Mouse (Mus musculus) C2C12 (cell line): ENCODE measurements around the gene Ppp1r7. TPM values are rescaled to one million over a fixed set of nuclear protein-coding genes. Genes with fewer than 3 reads are reported as not detected.

Source experiments
- H3K27me3 ChIP-seq: one replicate; pipeline ENCODE4 v1.6.1; 2011; ENCODE audit not compliant: control insufficient read depth, insufficient read depth, insufficient read length
- H3K36me3 ChIP-seq: one replicate; pipeline ENCODE4 v1.6.1; 2011; ENCODE audit not compliant: control insufficient read depth, insufficient read depth
- H3K4me3 ChIP-seq: one replicate; pipeline ENCODE4 v1.5.1; 2011; ENCODE audit warnings: mild to moderate bottlenecking, control low read depth; ENCODE audit not compliant: poor library complexity, insufficient read depth, severe bottlenecking
- H3K79me2 ChIP-seq: one replicate; pipeline ENCODE4 v1.6.1; 2011; ENCODE audit not compliant: control insufficient read depth, insufficient read depth
- H3K79me3 ChIP-seq: one replicate; pipeline ENCODE4 v1.6.1; 2011; ENCODE audit warnings: low read depth, control low read depth
- H3ac ChIP-seq: one replicate; pipeline ENCODE3; 2011; ENCODE audit warnings: low read depth; ENCODE audit not compliant: control insufficient read depth, insufficient read length
- CEBPB ChIP-seq: IDR thresholded peaks from one replicate; pipeline ENCODE4 v1.6.1; 2011; ENCODE audit warnings: low read depth, mild to moderate bottlenecking, control low read depth, moderate library complexity
- CTCF ChIP-seq: IDR thresholded peaks from one replicate; pipeline ENCODE4 v1.5.1; 2011; ENCODE audit not compliant: control insufficient read depth, insufficient read depth, insufficient read length
- FOSL1 ChIP-seq: IDR thresholded peaks from one replicate; pipeline ENCODE4 v1.8.0; 2011; ENCODE audit warnings: mild to moderate bottlenecking, low read length; ENCODE audit not compliant: poor library complexity, insufficient read depth, severe bottlenecking
- MAX ChIP-seq: IDR thresholded peaks from one replicate; pipeline ENCODE4 v1.6.1; 2011; ENCODE audit warnings: mild to moderate bottlenecking, control low read depth
- MYOD1 ChIP-seq: IDR thresholded peaks from one replicate; pipeline ENCODE4 v1.6.1; 2011; ENCODE audit warnings: low read depth; ENCODE audit not compliant: control insufficient read depth, insufficient read length
- MYOG ChIP-seq: IDR thresholded peaks from one replicate; pipeline ENCODE4 v1.6.1; 2011; ENCODE audit not compliant: control insufficient read depth, insufficient read length; ENCODE audit errors: extremely low read depth
- USF1 ChIP-seq: IDR thresholded peaks from one replicate; pipeline ENCODE4 v1.6.1; 2011; ENCODE audit warnings: low read depth, mild to moderate bottlenecking, control low read depth, moderate library complexity
- polyA plus RNA-seq: library from polyadenylated mRNA; unstranded; fragments of >200 nt; fragmentation: generic; extraction: Trizol; gene quantifications from one replicate; pipeline ENCODE4 v1.2.1, GENCODE M21; 2012; ENCODE audit warnings: missing spikeins

The Ppp1r7 gene
- polyA plus RNA-seq, 1 experiment: 16.8 TPM

GRCm38 (mm10) chr1:93362661-93363060 lies 20.0 kb downstream of the Ppp1r7 start:
- TF ChIP-seq MYOD1: no peak
- no peak for TF ChIP-seq CEBPB
- TF ChIP-seq MYOG: no peak
- no peak for TF ChIP-seq MAX
- TF ChIP-seq CTCF: no peak
- no peaks in the 10 kb centered on the region for H3K27me3 ChIP-seq
- no peak overlapping the region for H3K4me3 ChIP-seq
- peaks cover 66% of the 10 kb centered on the region for H3K36me3 ChIP-seq
- H3K79me3 ChIP-seq: no peaks in the 10 kb centered on the region
- no peak overlapping the region for H3ac ChIP-seq
- H3K79me2 ChIP-seq: no peaks in the 10 kb centered on the region

- no peak for TF ChIP-seq FOSL1
- no peak for TF ChIP-seq CEBPB
- TF ChIP-seq MYOG: no peak
- H3K4me3 ChIP-seq: no peak overlapping the region
- H3K79me2 ChIP-seq: no peaks in the 10 kb centered on the region
- H3K27me3 ChIP-seq: no peaks in the 10 kb centered on the region
- no peak overlapping the region for H3ac ChIP-seq
- H3K79me3 ChIP-seq: no peaks in the 10 kb centered on the region
- peaks cover 52% of the 10 kb centered on the region for H3K36me3 ChIP-seq
These were observed 23.0 kb downstream of the Ppp1r7 start for GRCm38 (mm10) chr1:93365641-93366040.

- Histone ChIP-seq H3K79me2 (no peaks in the 10 kb centered on the region), H3K79me3 (no peaks in the 10 kb centered on the region), H3K27me3 (peaks cover 9% of the 10 kb centered on the region), H3ac (no peak within 1 kb of the TSS), H3K4me3 (no peak within 1 kb of the TSS), H3K36me3 (no peaks in the 10 kb centered on the region)
- TF ChIP-seq USF1 (no peak), FOSL1 (no peak), CEBPB (no peak), MYOD1 (no peak), CTCF (no peak), MAX (no peak), MYOG (no peak)
These were observed 31.0 kb downstream of the Ppp1r7 start, which contains the start of gene Ano7 for GRCm38 (mm10) chr1:93373665-93374064. Gene Ano7, plus strand, starts transcription at chr1:93373930.

GRCm38 (mm10) chr1:93377307-93377706 lies 34.7 kb downstream of the Ppp1r7 start:
- TF ChIP-seq CTCF (no peak), MAX (no peak), MYOG (no peak), USF1 (no peak), MYOD1 (no peak), CEBPB (no peak), FOSL1 (no peak)
- no peak overlapping the region for H3ac ChIP-seq
- H3K36me3 ChIP-seq: no peaks in the 10 kb centered on the region
- H3K79me2 ChIP-seq: no peaks in the 10 kb centered on the region
- H3K79me3 ChIP-seq: no peaks in the 10 kb centered on the region
- peaks cover 9% of the 10 kb centered on the region for H3K27me3 ChIP-seq
- no peak overlapping the region for H3K4me3 ChIP-seq

GRCm38 (mm10) chr1:93379117-93379516 lies 36.5 kb downstream of the Ppp1r7 start:
- Histone ChIP-seq H3ac (no peak overlapping the region), H3K27me3 (peaks cover 11% of the 10 kb centered on the region), H3K79me3 (no peaks in the 10 kb centered on the region), H3K36me3 (no peaks in the 10 kb centered on the region), H3K79me2 (no peaks in the 10 kb centered on the region), H3K4me3 (no peak overlapping the region)
- TF ChIP-seq MYOG (no peak), CTCF (no peak), MAX (no peak), CEBPB (no peak), USF1 (no peak), MYOD1 (no peak), FOSL1 (no peak)

GRCm38 (mm10) chr1:93387198-93387597 lies 44.5 kb downstream of the Ppp1r7 start:
- peaks cover 20% of the 10 kb centered on the region for H3K27me3 ChIP-seq
- H3ac ChIP-seq: no peak overlapping the region
- no peak overlapping the region for H3K4me3 ChIP-seq
- TF ChIP-seq MYOD1 (no peak), MYOG (no peak), CTCF (no peak), CEBPB (no peak), MAX (no peak), FOSL1 (no peak), USF1 (no peak)
- no peaks in the 10 kb centered on the region for H3K79me2 ChIP-seq
- H3K79me3 ChIP-seq: no peaks in the 10 kb centered on the region
- H3K36me3 ChIP-seq: no peaks in the 10 kb centered on the region
